Mouse (Mus musculus) macrophage (primary cell): ENCODE measurements at regions not wholly inside any gene's neighbourhood (a gene's known extent, or its start where the extent isn't known, plus 50 kb on each side); places are given as distances from the start of the nearest gene placed in this dataset.

Experiments used
- H3K27ac ChIP-seq: fragments of 350-480 bp; formaldehyde crosslinking; 2 replicates; pipeline ENCODE4 v1.9.0; 2021
- H3K36me3 ChIP-seq: fragments of 350-480 bp; formaldehyde crosslinking; 2 replicates; pipeline ENCODE4 v1.9.0; 2021; ENCODE audit errors: inconsistent target
- H3K4me3 ChIP-seq: fragments of 350-480 bp; formaldehyde crosslinking; 2 replicates; pipeline ENCODE4 v1.9.0; 2021; ENCODE audit errors: inconsistent target
- H3K79me2 ChIP-seq: fragments of 350-480 bp; formaldehyde crosslinking; 2 replicates; pipeline ENCODE4 v1.9.0; 2021; ENCODE audit errors: inconsistent target
- WGBS: methylation state at CpG from one replicate; pipeline ENCODE4 v1.1.7; 2026; ENCODE audit warnings: inconsistent platforms; ENCODE audit not compliant: missing documents; 5-methylcytosine and 5-hydroxymethylcytosine counted together

- WGBS = 64% methylated on average over 10 of the region's 10 CpGs
- H3K36me3 ChIP-seq = no peaks in the 10 kb centered on the region
- H3K4me3 ChIP-seq = no peak overlapping the region
- no peaks in the 10 kb centered on the region for H3K79me2 ChIP-seq
- no peak overlapping the region for H3K27ac ChIP-seq
These were observed 80.6 kb upstream of the Kit start for GRCm38 (mm10) chr5:75494143-75494542.

- H3K36me3 ChIP-seq = no peaks in the 10 kb centered on the region
These were observed 75.7 kb upstream of the Kit start for GRCm38 (mm10) chr5:75499053-75499452.

GRCm38 (mm10) chr5:75499695-75500094, 75.0 kb upstream of the Kit start:
- Histone ChIP-seq H3K4me3 (no peak overlapping the region), H3K27ac (no peak overlapping the region), H3K79me2 (no peaks in the 10 kb centered on the region), H3K36me3 (no peaks in the 10 kb centered on the region)
- WGBS = 93% methylated on average over 5 of the region's 5 CpGs

More at GRCm38 (mm10) chr5:75499053-75499452, 75.7 kb upstream of the Kit start:
- Histone ChIP-seq H3K27ac (no peak overlapping the region), H3K79me2 (no peaks in the 10 kb centered on the region), H3K4me3 (no peak overlapping the region)
- 93% methylated on average over 3 of the region's 3 CpGs for WGBS

GRCm38 (mm10) chr5:75500654-75501416, 73.9 kb upstream of the Kit start:
- Histone ChIP-seq H3K36me3 (no peaks in the 10 kb centered on the region), H3K79me2 (no peaks in the 10 kb centered on the region), H3K27ac (0 out of 2 replicates have a peak overlapping the region, but pooled peaks have one; percentile 8), H3K4me3 (no peak overlapping the region)
- WGBS = 89% methylated on average over 8 of the region's 8 CpGs

GRCm38 (mm10) chr5:75503673-75504072, 71.0 kb upstream of the Kit start:
- no peak overlapping the region for H3K4me3 ChIP-seq
- no peaks in the 10 kb centered on the region for H3K79me2 ChIP-seq
- 59% methylated on average over 3 of the region's 3 CpGs for WGBS
- 0 out of 2 replicates have a peak overlapping the region, but pooled peaks have one; percentile 29 for H3K27ac ChIP-seq
- no peaks in the 10 kb centered on the region for H3K36me3 ChIP-seq

GRCm38 (mm10) chr5:75512521-75513422, 61.9 kb upstream of the Kit start:
- 92% methylated on average over 19 of the region's 20 CpGs for WGBS
- Histone ChIP-seq H3K79me2 (no peaks in the 10 kb centered on the region), H3K27ac (no peak overlapping the region), H3K36me3 (no peaks in the 10 kb centered on the region), H3K4me3 (no peak overlapping the region)

- no peaks in the 10 kb centered on the region for H3K36me3 ChIP-seq
- WGBS = 90% methylated on average over 8 of the region's 8 CpGs
These were observed 56.5 kb upstream of the Kit start for GRCm38 (mm10) chr5:75518213-75518612.

GRCm38 (mm10) chr5:75523041-75523678, 51.6 kb upstream of the Kit start:
- Histone ChIP-seq H3K36me3 (no peaks in the 10 kb centered on the region), H3K79me2 (no peaks in the 10 kb centered on the region), H3K27ac (no peak overlapping the region), H3K4me3 (no peak overlapping the region)
- WGBS = 95% methylated on average over 4 of the region's 4 CpGs

More at GRCm38 (mm10) chr5:75518213-75518612, 56.5 kb upstream of the Kit start:
- Histone ChIP-seq H3K79me2 (no peaks in the 10 kb centered on the region), H3K27ac (no peak overlapping the region), H3K4me3 (no peak overlapping the region)
